Mouse (Mus musculus) kidney, embryonic 16.5 days (tissue): Measurements from ENCODE around the gene Ephb1. TPM values are rescaled to one million over a fixed set of nuclear protein-coding genes. Genes with fewer than 3 reads are reported as not detected.
A peak's percentile ranks its signal among the peaks of the same experiment; 100 is the strongest.

Experiments
- ATAC-seq: fragments of 200-750 bp; cut with Nextera tagmentation; 2 replicates; pipeline ENCODE4 v1.8.0; 2017; ENCODE audit warnings: moderate TSS enrichment; ENCODE audit not compliant: low FRiP score, low TSS enrichment
- H3K27ac ChIP-seq: fragments of 300-500 bp; sonication (generic); 2 replicates; pipeline ENCODE4 v1.5.1; 2014; ENCODE audit warnings: low read length
- H3K27me3 ChIP-seq: fragments of 300-500 bp; sonication (generic); 2 replicates; pipeline ENCODE4 v1.6.1; 2014; ENCODE audit warnings: low read length, control low read depth, mixed read lengths; ENCODE audit not compliant: insufficient read depth
- H3K36me3 ChIP-seq: fragments of 300-500 bp; sonication (generic); 2 replicates; pipeline ENCODE4 v1.6.1; 2014; ENCODE audit warnings: low read length, control low read depth, mixed read lengths; ENCODE audit not compliant: insufficient read depth
- H3K4me1 ChIP-seq: fragments of 300-500 bp; sonication (generic); 2 replicates; pipeline ENCODE4 v1.6.1; 2014; ENCODE audit warnings: low read length, control low read depth, mixed read lengths; ENCODE audit not compliant: insufficient read depth
- H3K4me2 ChIP-seq: fragments of 300-500 bp; sonication (generic); replicated peaks from 2 replicates; pipeline ENCODE4 v1.6.1; 2014; ENCODE audit warnings: low read depth, low read length
- H3K4me3 ChIP-seq: fragments of 300-500 bp; sonication (generic); 2 replicates; pipeline ENCODE4 v1.5.1; 2014; ENCODE audit warnings: mild to moderate bottlenecking, low read length
- H3K9ac ChIP-seq: fragments of 300-500 bp; sonication (generic); replicated peaks from 2 replicates; pipeline ENCODE4 v1.6.1; 2014; ENCODE audit warnings: low read length
- H3K9me3 ChIP-seq: fragments of 300-500 bp; sonication (generic); 2 replicates; pipeline ENCODE4 v1.6.1; 2016; ENCODE audit warnings: low read length, control low read depth
- WGBS: fragments of 180-500 bp; shearing (Covaris S2); extraction: QIAGEN DNeasy Blood & Tissue Kit; methylation state at CpG from one replicate; pipeline ENCODE4 v1.1.7; 2014; 5-methylcytosine and 5-hydroxymethylcytosine counted together
- polyA plus RNA-seq: library from polyadenylated mRNA; unstranded; fragments of >200 nt; fragmentation: Nextera tagmentation; extraction: Ambion mirVana; gene quantifications from 2 replicates; pipeline ENCODE4 v1.2.1, GENCODE M21; 2015

The Ephb1 gene
- polyA plus RNA-seq, 1 experiment from 2014 or later: 4.1 TPM

DNA sequence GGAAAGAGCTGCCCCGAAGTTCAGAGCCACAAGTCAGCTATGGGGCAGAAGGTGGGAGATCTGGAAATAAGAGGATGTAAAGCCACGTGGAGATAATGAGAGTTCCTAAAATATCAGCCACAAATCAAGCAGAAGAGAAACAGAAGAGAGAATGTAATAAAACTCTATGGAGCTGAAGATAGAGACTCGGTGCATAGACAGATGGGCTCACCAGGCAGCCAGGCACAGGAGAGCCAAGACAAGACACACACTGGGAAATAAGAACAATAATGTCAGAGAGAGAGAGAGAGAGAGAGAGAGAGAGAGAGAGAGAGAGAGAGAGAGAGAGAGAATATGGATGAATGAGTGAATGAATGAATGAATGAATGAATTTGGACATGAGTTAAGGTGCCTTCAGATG is 198.6 kb downstream of the Ephb1 start:
- Histone ChIP-seq H3K9me3 (no peaks in the 10 kb centered on the region), H3K9ac (no peak overlapping the region), H3K4me2 (no peak overlapping the region), H3K36me3 (no peaks in the 10 kb centered on the region), H3K27ac (no peak overlapping the region), H3K4me1 (no peaks in the 10 kb centered on the region), H3K4me3 (no peak overlapping the region), H3K27me3 (no peaks in the 10 kb centered on the region)
- WGBS: 58% methylated on average over 3 of the region's 3 CpGs
- ATAC-seq: no peak

DNA sequence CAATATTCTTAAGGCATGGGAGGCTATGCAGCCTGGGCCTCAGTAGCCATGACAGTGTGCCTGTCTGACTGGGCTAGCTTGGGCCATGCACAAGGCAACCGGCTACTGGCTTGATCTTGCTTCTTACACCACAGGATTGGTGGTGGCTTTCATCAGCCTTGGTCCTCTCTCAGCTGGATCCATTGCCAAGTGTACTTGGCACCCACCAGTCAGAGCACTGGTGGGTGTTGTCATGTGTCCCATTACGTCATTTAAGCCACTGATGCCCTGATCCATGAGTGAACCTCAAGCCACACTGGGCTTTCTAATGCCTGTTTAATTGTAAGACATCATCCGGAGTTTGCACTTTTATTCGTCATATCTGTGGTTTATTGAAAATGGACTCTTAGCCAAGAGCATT is 215.3 kb downstream of the Ephb1 start:
- Histone ChIP-seq H3K27ac (no peak overlapping the region), H3K9me3 (no peaks in the 10 kb centered on the region), H3K36me3 (no peaks in the 10 kb centered on the region), H3K4me1 (no peaks in the 10 kb centered on the region; the same call in 1 of the 2 replicates), H3K4me3 (no peak overlapping the region), H3K9ac (no peak overlapping the region), H3K4me2 (no peak overlapping the region), H3K27me3 (no peaks in the 10 kb centered on the region)
- 88% methylated on average over 4 of the region's 4 CpGs for WGBS
- ATAC-seq: no peak

DNA sequence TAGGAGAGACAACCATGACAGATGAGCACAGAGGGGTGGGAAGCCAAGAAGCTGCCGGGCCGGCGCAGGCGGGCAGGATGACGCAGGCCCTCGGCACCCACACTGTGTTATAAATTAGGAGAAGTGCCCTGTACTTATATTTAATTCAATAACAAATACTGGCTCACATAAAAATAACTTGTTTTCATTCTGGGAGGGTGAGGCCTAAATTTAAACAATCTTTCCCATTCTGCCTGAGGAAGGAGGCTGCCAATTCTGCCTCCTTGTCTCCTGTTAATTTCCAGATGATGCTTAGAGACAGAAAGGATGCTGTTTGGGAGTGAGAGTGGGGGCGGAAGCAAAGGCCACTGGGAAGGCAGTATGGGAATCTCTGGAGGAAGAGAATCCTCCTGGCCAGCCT is 215.8 kb downstream of the Ephb1 start:
- WGBS: 82% methylated on average over 7 of the region's 7 CpGs
- H3K9me3 ChIP-seq: no peaks in the 10 kb centered on the region
- H3K4me3 ChIP-seq: no peak overlapping the region
- no peaks in the 10 kb centered on the region; the same call in 1 of the 2 replicates for H3K4me1 ChIP-seq
- H3K36me3 ChIP-seq: no peaks in the 10 kb centered on the region
- no peak for ATAC-seq
- no peak overlapping the region for H3K27ac ChIP-seq
- no peak overlapping the region for H3K9ac ChIP-seq
- H3K4me2 ChIP-seq: no peak overlapping the region
- no peaks in the 10 kb centered on the region for H3K27me3 ChIP-seq

DNA sequence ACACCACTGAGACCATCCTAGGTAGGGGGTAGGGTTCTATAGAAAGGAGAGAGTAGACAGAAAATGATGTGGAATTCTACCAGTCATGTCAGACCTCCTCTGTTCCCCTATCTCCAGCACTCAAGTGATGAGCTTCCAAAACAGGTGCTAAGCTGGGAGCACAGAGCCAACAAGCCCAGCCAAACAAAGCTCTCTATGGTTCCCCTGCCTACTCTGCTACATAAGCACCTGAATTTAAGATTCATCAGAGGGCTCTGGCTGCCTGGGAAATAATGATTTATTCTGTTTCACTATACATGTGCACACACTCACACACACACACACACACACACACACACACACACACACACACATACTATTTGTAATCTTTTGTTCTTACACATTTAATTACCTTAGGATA is 216.3 kb downstream of the Ephb1 start:
- H3K9me3 ChIP-seq: no peaks in the 10 kb centered on the region
- H3K9ac ChIP-seq: no peak overlapping the region
- H3K27me3 ChIP-seq: no peaks in the 10 kb centered on the region
- H3K4me1 ChIP-seq: no peaks in the 10 kb centered on the region; the same call in 1 of the 2 replicates
- no peak overlapping the region for H3K4me3 ChIP-seq
- H3K36me3 ChIP-seq: no peaks in the 10 kb centered on the region
- H3K27ac ChIP-seq: no peak overlapping the region
- ATAC-seq: no peak
- H3K4me2 ChIP-seq: no peak overlapping the region

DNA sequence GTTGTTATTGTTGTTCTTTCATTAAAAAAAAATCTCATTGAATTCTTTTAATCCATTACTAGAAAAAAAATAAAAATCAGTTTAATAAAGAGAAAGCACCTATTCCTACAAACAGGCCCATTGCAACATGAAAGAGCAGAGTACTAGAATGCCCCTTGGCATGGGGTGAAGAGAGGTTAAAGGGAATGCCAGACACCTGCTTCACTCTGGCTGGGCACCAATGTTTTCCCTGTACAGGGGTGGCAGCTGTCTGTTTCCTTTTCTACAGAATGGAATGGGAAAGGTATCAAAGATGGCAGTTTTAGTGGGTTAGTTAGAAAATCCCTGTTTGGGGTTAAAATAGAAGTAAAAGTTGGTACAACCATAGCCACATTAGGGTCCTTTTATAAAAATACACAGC is 224.0 kb downstream of the Ephb1 start:
- no peak for ATAC-seq
- no peaks in the 10 kb centered on the region for H3K9me3 ChIP-seq
- no peak overlapping the region for H3K27ac ChIP-seq
- H3K4me1 ChIP-seq: peaks cover 12% of the 10 kb centered on the region
- H3K4me3 ChIP-seq: no peak overlapping the region
- no peaks in the 10 kb centered on the region for H3K27me3 ChIP-seq
- no peak overlapping the region for H3K4me2 ChIP-seq
- H3K36me3 ChIP-seq: no peaks in the 10 kb centered on the region
- H3K9ac ChIP-seq: no peak overlapping the region

GRCm38 (mm10) chr9:102126510-102126909 is 228.0 kb downstream of the Ephb1 start:
- H3K4me3 ChIP-seq: no peak overlapping the region
- H3K9ac ChIP-seq: no peak overlapping the region
- no peak overlapping the region for H3K4me2 ChIP-seq
- peaks cover 12% of the 10 kb centered on the region for H3K4me1 ChIP-seq
- no peaks in the 10 kb centered on the region for H3K36me3 ChIP-seq
- H3K9me3 ChIP-seq: no peaks in the 10 kb centered on the region
- no peaks in the 10 kb centered on the region for H3K27me3 ChIP-seq
- WGBS: 27% methylated on average over 3 of the region's 3 CpGs
- ATAC-seq: peak; percentile 59
- no peak overlapping the region for H3K27ac ChIP-seq

DNA sequence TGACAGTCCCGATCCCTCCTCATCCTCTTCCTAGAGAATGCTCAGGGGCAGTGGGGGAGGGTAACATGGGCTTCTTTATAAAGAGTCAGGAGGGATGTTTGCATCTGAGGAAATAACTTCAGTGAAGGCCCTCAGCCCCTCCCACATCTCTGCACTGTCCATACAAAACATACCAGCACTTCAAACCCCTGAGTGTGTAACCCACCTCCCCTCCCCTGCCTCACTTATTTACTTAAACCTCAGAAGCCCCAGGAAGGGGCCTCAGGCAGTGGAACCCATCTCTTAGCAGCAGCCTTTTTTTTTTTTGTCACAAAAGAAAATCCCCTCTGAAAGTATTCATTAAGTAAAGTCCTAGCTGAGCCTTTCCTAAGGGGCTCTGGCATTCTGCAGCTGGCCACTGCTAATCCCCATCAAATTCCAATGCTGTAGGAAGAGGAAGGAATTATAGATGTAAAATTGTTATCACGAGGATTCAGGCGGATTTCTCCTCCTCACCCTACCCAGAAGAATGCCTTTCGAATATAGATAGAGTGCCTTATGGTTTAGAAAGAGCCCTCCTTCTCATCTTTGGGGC is 231.5 kb downstream of the Ephb1 start:
- no peak for ATAC-seq

GRCm38 (mm10) chr9:102119422-102119821 is 235.1 kb downstream of the Ephb1 start:
- H3K9me3 ChIP-seq: no peaks in the 10 kb centered on the region
- H3K4me3 ChIP-seq: no peak overlapping the region
- no peak overlapping the region for H3K27ac ChIP-seq
- H3K36me3 ChIP-seq: no peaks in the 10 kb centered on the region
- H3K9ac ChIP-seq: no peak overlapping the region
- 79% methylated on average over 3 of the region's 3 CpGs for WGBS
- H3K4me1 ChIP-seq: no peaks in the 10 kb centered on the region
- no peak overlapping the region for H3K4me2 ChIP-seq
- no peaks in the 10 kb centered on the region for H3K27me3 ChIP-seq
- ATAC-seq: no peak

More for the DNA sequence above, 231.5 kb downstream of the Ephb1 start:
- Histone ChIP-seq H3K9ac (no peak overlapping the region), H3K9me3 (no peaks in the 10 kb centered on the region), H3K27me3 (no peaks in the 10 kb centered on the region), H3K4me2 (no peak overlapping the region), H3K36me3 (no peaks in the 10 kb centered on the region), H3K4me3 (no peak overlapping the region), H3K27ac (no peak overlapping the region), H3K4me1 (peaks cover 12% of the 10 kb centered on the region)
- WGBS: 54% methylated on average over 4 of the region's 4 CpGs

GRCm38 (mm10) chr9:102115326-102115725 is 239.2 kb downstream of the Ephb1 start:
- H3K4me2 ChIP-seq: no peak overlapping the region
- no peak for ATAC-seq
- H3K9ac ChIP-seq: no peak overlapping the region
- H3K27ac ChIP-seq: no peak overlapping the region
- no peak overlapping the region for H3K4me3 ChIP-seq
- H3K9me3 ChIP-seq: no peaks in the 10 kb centered on the region
- WGBS: 91% methylated on average over 10 of the region's 10 CpGs
- no peaks in the 10 kb centered on the region for H3K4me1 ChIP-seq
- H3K27me3 ChIP-seq: no peaks in the 10 kb centered on the region
- H3K36me3 ChIP-seq: no peaks in the 10 kb centered on the region

- Histone ChIP-seq H3K27me3 (no peaks in the 10 kb centered on the region), H3K4me2 (no peak overlapping the region), H3K27ac (no peak overlapping the region), H3K9ac (no peak overlapping the region), H3K4me3 (no peak overlapping the region), H3K4me1 (no peaks in the 10 kb centered on the region), H3K36me3 (no peaks in the 10 kb centered on the region), H3K9me3 (no peaks in the 10 kb centered on the region)
- no peak for ATAC-seq
- WGBS: 43% methylated on average over 3 of the region's 3 CpGs
Measured at GRCm38 (mm10) chr9:102111471-102111870, 243.0 kb downstream of the Ephb1 start.
